Mouse (Mus musculus): ENCODE results near the gene Bcl2l1.
A peak's percentile ranks its signal among the peaks of the same experiment; 100 is the strongest.

The Bcl2l1 gene

DNA sequence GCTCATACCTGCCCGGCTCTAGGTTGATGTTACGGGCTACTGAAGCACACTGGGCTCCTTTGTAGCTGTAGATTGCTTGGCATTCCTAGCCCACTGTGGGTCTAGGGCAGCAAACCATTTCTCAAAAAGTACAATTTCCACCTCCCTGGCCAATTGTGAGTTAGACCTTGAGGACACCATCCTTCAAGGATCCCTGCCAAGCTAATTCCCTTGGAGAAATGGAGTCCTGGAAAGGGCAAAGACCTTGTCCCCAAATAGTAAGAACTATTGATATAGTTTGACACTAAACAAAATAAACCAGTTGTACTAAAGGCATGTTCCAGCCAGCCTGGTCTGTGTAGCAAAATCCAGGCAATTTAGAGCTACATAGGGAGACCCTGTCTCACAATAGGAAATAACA is 93.2 kb downstream of the Bcl2l1 start:
- DNase-seq (ENCODE audit: low read depth, low spot score) = no peak

- DNase-seq (ENCODE audit: low read depth, low spot score) = no peak
Measured at GRCm38 (mm10) chr2:152737306-152738221, 94.0 kb downstream of the Bcl2l1 start.

- no peak for DNase-seq (ENCODE audit: low read depth, low spot score)
Measured at GRCm38 (mm10) chr2:152736748-152737147, 94.8 kb downstream of the Bcl2l1 start.

- DNase-seq (ENCODE audit: low read depth, low spot score) = peak; percentile 49
Measured at GRCm38 (mm10) chr2:152736090-152736601, 95.4 kb downstream of the Bcl2l1 start, which contains the start of gene Id1. Gene Id1, plus strand, starts transcription at chr2:152736251.

GRCm38 (mm10) chr2:152734984-152735383 is 96.5 kb downstream of the Bcl2l1 start:
- peak; percentile 89 for DNase-seq (ENCODE audit: low read depth, low spot score)

- no peak for DNase-seq (ENCODE audit: low read depth, low spot score)
Measured at GRCm38 (mm10) chr2:152734501-152734900, 97.0 kb downstream of the Bcl2l1 start.

GRCm38 (mm10) chr2:152733201-152733600 is 98.3 kb downstream of the Bcl2l1 start:
- no peak for DNase-seq (ENCODE audit: low read depth, low spot score)

Data from retina, postnatal 7 days (tissue).